Mouse (Mus musculus) spleen, adult 2 months (tissue): ENCODE measurements around the gene Abcc3. TPM values are rescaled to one million over a fixed set of nuclear protein-coding genes. Genes with fewer than 3 reads are reported as not detected.
"Not testable (repeated sequence)": the region's sequence is repeated elsewhere in the genome, so short reads cannot be mapped to it uniquely, and the experiment has no call there.

ENCODE experiments used
- DNase-seq, 2 experiments: peaks; one replicate each; pipeline versions ENCODE4 v3.0.0 to v3.0.0-alpha.2; 2012 to 2021; ENCODE audit warnings: low spot score in 2 of 2, low read depth in 1 of 2
- H3K27ac ChIP-seq: fragments of 200-500 bp; 2 replicates; pipeline ENCODE4 v1.5.1; 2012; ENCODE audit warnings: low read length, inconsistent platforms; ENCODE audit not compliant: insufficient read depth
- H3K27me3 ChIP-seq: fragments of 200-500 bp; 2 replicates; pipeline ENCODE4 v1.6.1; 2012; ENCODE audit warnings: mild to moderate bottlenecking, moderate library complexity, low read length, inconsistent platforms; ENCODE audit not compliant: control insufficient read depth, insufficient read depth
- H3K36me3 ChIP-seq: fragments of 200-500 bp; 2 replicates; pipeline ENCODE4 v1.6.1; 2012; ENCODE audit warnings: mild to moderate bottlenecking, low read length, inconsistent platforms; ENCODE audit not compliant: control insufficient read depth, insufficient read depth
- H3K4me1 ChIP-seq: fragments of 200-500 bp; 2 replicates; pipeline ENCODE4 v1.6.1; 2011; ENCODE audit warnings: inconsistent platforms; ENCODE audit not compliant: control insufficient read depth, insufficient read depth, insufficient read length
- H3K4me3 ChIP-seq: fragments of 200-500 bp; 2 replicates; pipeline ENCODE4 v1.5.1; 2011; ENCODE audit warnings: mild to moderate bottlenecking, inconsistent platforms; ENCODE audit not compliant: insufficient read depth, insufficient read length; ENCODE audit errors: extremely low read depth
- CTCF ChIP-seq: fragments of 200-500 bp; IDR thresholded peaks from 2 replicates; pipeline ENCODE4 v1.5.1; 2011; ENCODE audit warnings: mild to moderate bottlenecking, inconsistent platforms; ENCODE audit not compliant: insufficient read depth, insufficient read length, insufficient replicate concordance; ENCODE audit errors: extremely low read depth
- POLR2A ChIP-seq: fragments of 200-500 bp; IDR thresholded peaks from 2 replicates; pipeline ENCODE4 v1.6.1; 2011; ENCODE audit warnings: low read depth, low read length, inconsistent platforms
- WGBS: fragments of 180-500 bp; shearing (Covaris S2); methylation state at CpG from one replicate; pipeline ENCODE4 v1.1.7; 2018; 5-methylcytosine and 5-hydroxymethylcytosine counted together
- polyA plus RNA-seq: library from polyadenylated mRNA; depleted of rRNA; stranded (reverse); fragments of >200 nt; gene quantifications from 2 replicates; pipeline ENCODE4 v1.2.3, GENCODE M21; 2012

Gene Abcc3
- polyA plus RNA-seq, 1 experiment: 58.7 TPM

DNA sequence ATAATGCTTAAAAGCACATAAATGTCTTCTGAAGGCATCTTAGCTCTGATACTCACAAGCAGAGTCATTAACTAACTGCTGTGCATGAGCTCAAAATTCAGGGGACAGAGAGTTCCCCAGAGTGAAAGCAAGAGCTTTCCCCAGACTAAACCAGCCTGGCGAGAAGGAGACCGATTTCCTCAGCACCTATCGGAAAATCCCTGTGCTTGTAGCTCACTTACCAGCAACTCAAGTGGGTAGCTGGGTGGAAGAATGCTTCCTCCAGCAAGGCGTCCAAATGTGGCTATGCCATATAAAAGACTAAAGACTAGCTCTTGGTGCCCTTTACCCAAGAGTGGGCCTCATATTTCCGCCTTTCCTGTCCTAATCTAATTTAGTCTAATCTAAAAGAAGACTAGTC is 9.9 kb upstream of the Abcc3 start:
- WGBS: 88% methylated on average over 5 of the region's 5 CpGs
- Histone ChIP-seq H3K36me3 (no peaks in the 10 kb centered on the region), H3K4me1 (no peaks in the 10 kb centered on the region), H3K27me3 (no peaks in the 10 kb centered on the region), H3K27ac (no peak overlapping the region), H3K4me3 (no peak overlapping the region)
- no peak for DNase-seq
- TF ChIP-seq POLR2A (no peak), CTCF (no peak)

DNA sequence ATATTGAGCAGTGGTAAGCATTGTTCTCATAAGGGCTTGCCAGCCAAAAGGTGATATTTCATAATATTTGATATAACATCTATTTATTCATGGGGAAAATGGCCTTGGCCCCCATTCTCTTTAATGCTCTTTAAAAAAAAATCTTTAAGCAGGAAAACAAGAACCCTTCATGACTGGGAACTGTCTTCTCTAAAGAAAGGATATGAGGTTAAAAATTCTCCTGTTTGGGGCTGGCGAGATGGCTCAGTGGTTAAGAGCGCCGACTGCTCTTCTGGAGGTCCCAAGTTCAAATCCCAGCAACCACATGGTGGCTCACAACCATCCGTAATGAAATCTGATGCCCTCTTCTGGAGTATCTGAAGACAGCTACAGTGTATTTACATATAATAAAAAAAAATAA is 9.2 kb upstream of the Abcc3 start:
- H3K27me3 ChIP-seq, H3K27ac ChIP-seq, H3K36me3 ChIP-seq, H3K4me3 ChIP-seq, H3K4me1 ChIP-seq, DNase-seq: not testable (repeated sequence)
- WGBS: 94% methylated on average over 4 of the region's 4 CpGs

DNA sequence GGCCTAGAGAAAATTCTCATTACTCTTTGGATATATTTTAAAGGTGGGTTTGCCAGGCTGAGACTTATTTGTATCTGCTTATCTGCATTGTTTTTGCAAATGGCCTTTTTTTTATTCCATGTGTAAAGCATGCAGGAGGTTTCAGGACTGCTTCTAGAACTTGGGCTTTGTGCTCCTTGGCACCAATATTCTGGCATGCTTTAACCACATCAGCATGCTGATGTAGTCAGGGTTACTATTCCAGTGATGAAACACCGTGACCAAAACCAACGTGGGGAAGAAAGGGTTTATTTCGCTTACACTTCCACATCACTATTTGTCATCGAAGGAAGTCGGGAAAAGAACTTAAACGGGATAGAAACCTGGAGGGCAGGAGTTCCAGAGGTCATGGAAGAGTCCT is 8.2 kb upstream of the Abcc3 start:
- no peaks in the 10 kb centered on the region for H3K27me3 ChIP-seq
- H3K36me3 ChIP-seq: no peaks in the 10 kb centered on the region
- TF ChIP-seq CTCF: no peak
- no peak for TF ChIP-seq POLR2A
- no peak overlapping the region for H3K27ac ChIP-seq
- no peak overlapping the region for H3K4me3 ChIP-seq
- WGBS: 77% methylated on average over 6 of the region's 6 CpGs
- no peak for DNase-seq
- no peaks in the 10 kb centered on the region for H3K4me1 ChIP-seq

GRCm38 (mm10) chr11:94394107-94394506 is 1.3 kb upstream of the Abcc3 start:
- Histone ChIP-seq H3K27ac (no peak overlapping the region), H3K27me3 (0 out of 2 replicates have a peak, but pooled peaks cover 2% of the 10 kb centered on the region), H3K4me3 (no peak overlapping the region), H3K4me1 (no peaks in the 10 kb centered on the region; the same call in 1 of the 2 replicates), H3K36me3 (no peaks in the 10 kb centered on the region)
- WGBS: 83% methylated on average over 7 of the region's 7 CpGs
- DNase-seq: no peak
- no peak for TF ChIP-seq CTCF
- TF ChIP-seq POLR2A: no peak

- H3K27me3 ChIP-seq, H3K36me3 ChIP-seq, H3K4me1 ChIP-seq, H3K4me3 ChIP-seq, H3K27ac ChIP-seq, DNase-seq: not testable (repeated sequence)
- WGBS: 64% methylated on average over 4 of the region's 4 CpGs
Observed at GRCm38 (mm10) chr11:94393490-94393889, 693 bp upstream of the Abcc3 start.

DNA sequence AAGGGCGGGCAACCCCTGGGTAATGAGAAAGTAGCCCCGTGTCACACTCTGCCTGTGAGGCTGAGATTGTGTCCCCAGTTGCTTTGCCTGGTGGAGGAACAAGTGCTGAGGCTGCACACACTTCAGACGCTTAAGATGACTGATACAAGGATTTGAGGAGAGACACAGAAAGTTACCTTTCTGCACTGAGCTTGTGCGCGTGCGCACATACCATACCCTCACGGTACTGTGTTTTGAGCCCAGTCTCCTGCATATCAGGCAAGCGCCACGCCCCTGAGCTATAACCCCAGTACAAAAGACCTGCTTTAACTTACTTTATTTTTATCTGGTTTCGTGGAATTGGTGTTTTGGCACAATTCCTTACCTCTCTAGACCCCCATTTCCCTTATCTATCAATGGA is 1.1 kb downstream of the Abcc3 start:
- H3K4me3 ChIP-seq: no peak overlapping the region
- WGBS: 82% methylated on average over 10 of the region's 10 CpGs
- 0 out of 2 replicates have a peak, but pooled peaks cover 2% of the 10 kb centered on the region for H3K27me3 ChIP-seq
- no peaks in the 10 kb centered on the region for H3K36me3 ChIP-seq
- TF ChIP-seq CTCF (no peak), POLR2A (no peak)
- no peak overlapping the region for H3K27ac ChIP-seq
- DNase-seq: no peak
- H3K4me1 ChIP-seq: peaks cover 3% of the 10 kb centered on the region; the same call in 1 of the 2 replicates

DNA sequence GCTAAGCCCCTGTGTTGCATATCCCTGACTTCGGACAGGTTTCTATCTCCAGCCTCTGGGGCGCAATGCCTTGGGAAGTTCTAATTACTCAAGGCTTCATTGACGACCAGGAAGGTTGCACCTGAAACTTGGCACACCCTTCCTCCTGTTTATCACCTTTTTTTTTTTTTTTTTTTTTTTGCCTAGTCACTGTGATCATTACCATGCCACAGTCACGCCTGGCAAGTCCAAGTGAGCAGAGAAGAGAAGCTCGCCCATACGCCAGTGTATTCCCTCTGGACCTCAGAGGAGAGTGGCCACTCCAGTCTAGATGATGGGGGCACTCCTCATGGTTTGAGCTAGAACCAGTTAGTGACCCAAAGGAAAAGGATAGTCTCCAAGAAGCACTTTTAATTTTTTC is 2.0 kb downstream of the Abcc3 start:
- TF ChIP-seq POLR2A (no peak), CTCF (no peak)
- Histone ChIP-seq H3K27ac (no peak overlapping the region), H3K4me1 (peaks cover 9% of the 10 kb centered on the region; the same call in 1 of the 2 replicates), H3K4me3 (no peak overlapping the region), H3K36me3 (no peaks in the 10 kb centered on the region), H3K27me3 (0 out of 2 replicates have a peak, but pooled peaks cover 2% of the 10 kb centered on the region)
- 72% methylated on average over 6 of the region's 6 CpGs for WGBS
- no peak for DNase-seq
